Mouse (Mus musculus): Measurements from ENCODE around the gene 6430571L13Rik. TPM values are rescaled to one million over a fixed set of nuclear protein-coding genes. Genes with fewer than 3 reads are reported as not detected.
A peak's percentile ranks its signal among the peaks of the same experiment; 100 is the strongest.
"Not testable (repeated sequence)": the region's sequence is repeated elsewhere in the genome, so short reads cannot be mapped to it uniquely, and the experiment has no call there.

Gene 6430571L13Rik
- total and polyA plus RNA-seq, 2 experiments = 0.46 to 1.6 TPM

- H3K79me2 ChIP-seq (ENCODE audit: control insufficient read depth, insufficient read depth, low read length) = peaks cover 12% of the 10 kb centered on the region; the same call in 1 of the 2 replicates
- H3K27me3 ChIP-seq (ENCODE audit: control insufficient read depth, insufficient read depth, low read length) = no peaks in the 10 kb centered on the region
- DNase-seq (ENCODE audit: extremely low read depth, low read depth, low spot score) = no peak
- H3K36me3 ChIP-seq (ENCODE audit: control insufficient read depth, insufficient read depth, low read length) = peaks cover 23% of the 10 kb centered on the region
- TF ChIP-seq CTCF (IDR thresholded peaks at IDR 0.05; ENCODE audit: low read depth, low read length) (no peak), POLR2A (IDR thresholded peaks at IDR 0.05; ENCODE audit: extremely low read depth, insufficient read depth, low read length) (no peak)
- peaks cover 78% of the 10 kb centered on the region for H3K4me1 ChIP-seq (ENCODE audit: control insufficient read depth, insufficient read depth, low read length)
- no peak overlapping the region for H3K4me3 ChIP-seq (ENCODE audit: insufficient read depth, low read depth, low read length)
- no peak overlapping the region; the same call in 1 of the 2 replicates for H3K27ac ChIP-seq (replicated peaks; ENCODE audit: insufficient read depth, low read depth, low read length)
- 85% methylated on average over 5 of the region's 5 CpGs for WGBS
- H3K9ac ChIP-seq (ENCODE audit: low read depth, low read length) = no peak overlapping the region
Observed at GRCm38 (mm10) chr9:107303900-107304299, 36.5 kb upstream of the 6430571L13Rik start.

DNA sequence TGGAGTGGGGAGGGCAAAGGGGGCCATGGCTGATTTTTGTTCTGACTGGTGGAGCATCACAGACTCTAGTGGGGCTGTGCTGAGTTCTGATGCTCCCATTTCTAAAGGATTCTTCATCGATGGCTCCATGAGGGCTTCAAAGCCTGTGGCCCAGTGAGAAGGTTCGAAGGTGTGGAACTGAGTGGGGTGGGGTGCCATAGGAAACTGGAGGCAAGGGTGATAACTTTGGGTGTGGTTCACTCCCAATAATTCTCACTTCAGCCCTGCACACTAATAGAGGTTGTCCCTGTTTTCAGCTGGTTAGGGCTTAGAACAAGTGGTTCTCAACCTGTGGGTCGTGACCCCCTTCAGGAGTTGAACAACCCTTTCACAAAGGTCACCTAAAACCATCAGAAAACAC, 36.0 kb upstream of the 6430571L13Rik start:
- H3K4me1 ChIP-seq (ENCODE audit: control insufficient read depth, insufficient read depth, low read length) = peaks cover 80% of the 10 kb centered on the region
- no peaks in the 10 kb centered on the region for H3K27me3 ChIP-seq (ENCODE audit: control insufficient read depth, insufficient read depth, low read length)

DNA sequence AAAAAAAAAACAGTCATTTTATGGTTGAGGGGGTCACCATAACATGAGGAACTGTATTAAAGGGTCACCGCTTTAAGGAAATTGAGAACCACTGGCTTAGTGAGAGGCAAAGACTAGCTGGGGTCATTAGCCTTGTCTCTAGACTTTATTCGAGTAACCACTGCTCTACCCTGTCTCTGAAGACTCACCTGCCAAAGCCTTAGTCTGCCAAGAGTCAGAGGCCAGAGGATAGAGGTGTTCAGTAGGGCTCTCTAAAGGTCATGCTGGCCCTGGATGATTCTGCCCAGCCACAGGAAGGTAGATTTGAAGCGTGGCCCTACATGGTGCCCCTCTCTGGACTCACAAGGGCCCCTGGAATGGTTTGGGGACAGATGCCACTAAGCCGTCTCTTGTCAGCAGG, 35.4 kb upstream of the 6430571L13Rik start:
- peak; percentile 85 for DNase-seq (ENCODE audit: extremely low read depth, low read depth, low spot score)
- Histone ChIP-seq H3K27ac (replicated peaks; ENCODE audit: insufficient read depth, low read depth, low read length) (peak overlapping the region; percentile 54), H3K36me3 (ENCODE audit: control insufficient read depth, insufficient read depth, low read length) (peaks cover 20% of the 10 kb centered on the region), H3K9ac (ENCODE audit: low read depth, low read length) (no peak overlapping the region; the same call in 1 of the 2 replicates), H3K79me2 (ENCODE audit: control insufficient read depth, insufficient read depth, low read length) (peaks cover 9% of the 10 kb centered on the region; the same call in 1 of the 2 replicates), H3K4me1 (ENCODE audit: control insufficient read depth, insufficient read depth, low read length) (peaks cover 78% of the 10 kb centered on the region), H3K4me3 (ENCODE audit: insufficient read depth, low read depth, low read length) (no peak overlapping the region), H3K27me3 (ENCODE audit: control insufficient read depth, insufficient read depth, low read length) (no peaks in the 10 kb centered on the region)
- TF ChIP-seq POLR2A (IDR thresholded peaks at IDR 0.05; ENCODE audit: extremely low read depth, insufficient read depth, low read length) (no peak), CTCF (IDR thresholded peaks at IDR 0.05; ENCODE audit: low read depth, low read length) (no peak)
- 47% methylated on average over 4 of the region's 4 CpGs for WGBS

More for the DNA sequence above, 36.0 kb upstream of the 6430571L13Rik start:
- Histone ChIP-seq H3K4me3 (ENCODE audit: insufficient read depth, low read depth, low read length) (no peak overlapping the region), H3K36me3 (ENCODE audit: control insufficient read depth, insufficient read depth, low read length) (peaks cover 23% of the 10 kb centered on the region), H3K9ac (ENCODE audit: low read depth, low read length) (no peak overlapping the region), H3K27ac (replicated peaks; ENCODE audit: insufficient read depth, low read depth, low read length) (no peak overlapping the region), H3K79me2 (ENCODE audit: control insufficient read depth, insufficient read depth, low read length) (peaks cover 12% of the 10 kb centered on the region; the same call in 1 of the 2 replicates)
- TF ChIP-seq POLR2A (IDR thresholded peaks at IDR 0.05; ENCODE audit: extremely low read depth, insufficient read depth, low read length) (no peak), CTCF (IDR thresholded peaks at IDR 0.05; ENCODE audit: low read depth, low read length) (no peak)
- no peak for DNase-seq (ENCODE audit: extremely low read depth, low read depth, low spot score)
- WGBS = 71% methylated on average over 3 of the region's 3 CpGs

DNA sequence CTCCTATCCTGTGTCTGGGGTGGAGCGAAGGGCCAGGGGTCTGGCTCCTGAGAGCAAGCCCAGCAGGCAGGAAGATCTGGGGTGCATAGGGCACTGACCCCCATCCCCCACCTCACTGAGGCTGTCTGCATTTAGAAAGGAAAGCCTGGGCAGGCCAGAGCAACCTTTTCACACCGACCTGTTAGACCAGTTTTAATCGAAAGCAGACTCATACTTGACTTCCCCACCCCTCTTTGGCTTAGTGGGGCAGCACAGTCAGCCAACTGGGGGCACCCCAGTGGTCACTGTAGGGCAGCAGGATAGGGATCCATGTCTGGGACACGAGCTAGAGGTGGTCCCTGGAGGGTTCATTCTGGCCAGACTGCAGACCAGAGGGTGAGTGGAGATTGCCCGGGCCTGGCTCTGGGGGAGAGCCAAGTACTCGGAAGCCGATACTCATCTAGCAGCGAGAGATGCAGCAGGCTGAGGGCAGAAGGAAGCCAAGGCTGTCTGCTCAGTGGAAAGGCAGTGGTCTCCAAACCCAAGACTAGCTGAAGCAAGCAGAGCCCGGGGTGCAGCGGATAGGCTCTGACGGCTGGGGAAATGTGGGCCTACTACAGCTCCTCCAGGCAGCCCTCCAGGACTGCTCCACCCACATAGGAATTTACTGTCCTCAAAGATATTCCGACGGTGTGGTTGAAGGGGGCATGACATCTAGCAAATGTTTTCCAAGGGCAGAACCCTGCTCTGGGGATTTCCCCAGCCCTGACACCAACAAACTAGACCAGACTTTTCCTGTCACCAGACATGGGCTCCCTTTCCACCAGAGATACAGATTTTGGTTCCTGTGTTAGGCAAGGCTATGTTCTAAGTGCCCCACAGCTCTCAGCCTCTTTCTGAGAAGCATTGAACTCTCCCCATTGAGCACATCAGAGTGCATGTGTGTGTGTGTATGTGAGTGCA, 34.5 kb upstream of the 6430571L13Rik start:
- TF ChIP-seq CTCF (IDR thresholded peaks at IDR 0.05; ENCODE audit: low read depth, low read length) (no peak), POLR2A (IDR thresholded peaks at IDR 0.05; ENCODE audit: extremely low read depth, insufficient read depth, low read length) (no peak)
- Histone ChIP-seq H3K4me3 (ENCODE audit: insufficient read depth, low read depth, low read length) (no peak overlapping the region), H3K9ac (ENCODE audit: low read depth, low read length) (0 out of 2 replicates have a peak overlapping the region, but pooled peaks have one; percentile 33), H3K4me1 (ENCODE audit: control insufficient read depth, insufficient read depth, low read length) (peaks cover 70% of the 10 kb centered on the region), H3K27me3 (ENCODE audit: control insufficient read depth, insufficient read depth, low read length) (no peaks in the 10 kb centered on the region), H3K27ac (replicated peaks; ENCODE audit: insufficient read depth, low read depth, low read length) (peak overlapping the region; percentile 54), H3K36me3 (ENCODE audit: control insufficient read depth, insufficient read depth, low read length) (peaks cover 12% of the 10 kb centered on the region), H3K79me2 (ENCODE audit: control insufficient read depth, insufficient read depth, low read length) (0 out of 2 replicates have a peak, but pooled peaks cover under 1% of the 10 kb centered on the region)
- WGBS = 29% methylated on average over 13 of the region's 13 CpGs
- no peak for DNase-seq (ENCODE audit: extremely low read depth, low read depth, low spot score)

GRCm38 (mm10) chr9:107306673-107307072, 33.7 kb upstream of the 6430571L13Rik start:
- H3K27me3 ChIP-seq (ENCODE audit: control insufficient read depth, insufficient read depth, low read length); DNase-seq (ENCODE audit: extremely low read depth, low read depth, low spot score); H3K36me3 ChIP-seq (ENCODE audit: control insufficient read depth, insufficient read depth, low read length); H3K9ac ChIP-seq (ENCODE audit: low read depth, low read length); H3K4me3 ChIP-seq (ENCODE audit: insufficient read depth, low read depth, low read length); H3K79me2 ChIP-seq (ENCODE audit: control insufficient read depth, insufficient read depth, low read length); H3K27ac ChIP-seq (replicated peaks; ENCODE audit: insufficient read depth, low read depth, low read length): not testable (repeated sequence)
- 96% methylated on average over 1 of the region's 1 CpGs for WGBS
- peaks cover 63% of the 10 kb centered on the region for H3K4me1 ChIP-seq (ENCODE audit: control insufficient read depth, insufficient read depth, low read length)

Measured in liver, adult 2 months (tissue).